Mouse (Mus musculus): ENCODE data around the gene Gm42674. TPM values are rescaled to one million over a fixed set of nuclear protein-coding genes. Genes with fewer than 3 reads are reported as not detected.
A peak's percentile ranks its signal among the peaks of the same experiment; 100 is the strongest.

The Gm42674 gene
- polyA plus RNA-seq, 1 experiment, result not detected

GRCm38 (mm10) chr3:90621552-90621951, 19.8 kb downstream of the Gm42674 start:
- H3K27me3 ChIP-seq (ENCODE audit: control insufficient read depth, insufficient read depth, low read length), result no peaks in the 10 kb centered on the region
- TF ChIP-seq CTCF (IDR thresholded peaks at IDR 0.05; ENCODE audit: borderline replicate concordance, control insufficient read depth, extremely low read depth, insufficient read depth, low read length, poor library complexity) (no peak), POLR2A (IDR thresholded peaks at IDR 0.05; ENCODE audit: control insufficient read depth, extremely low read depth, insufficient read depth, low read length, poor library complexity) (no peak)
- no peak overlapping the region for H3K27ac ChIP-seq (ENCODE audit: control insufficient read depth, insufficient read depth, low read length)
- no peaks in the 10 kb centered on the region for H3K36me3 ChIP-seq (ENCODE audit: control insufficient read depth, insufficient read depth, low read length)
- H3K4me1 ChIP-seq (replicated peaks; ENCODE audit: control insufficient read depth, insufficient read depth, low read length), result peaks cover 17% of the 10 kb centered on the region
- no peak overlapping the region for H3K4me3 ChIP-seq (ENCODE audit: control insufficient read depth, insufficient read depth, low read length)
- DNase-seq, result no peak
- 28% methylated on average over 7 of the region's 7 CpGs for WGBS

- H3K4me3 ChIP-seq (ENCODE audit: control insufficient read depth, insufficient read depth, low read length), result no peak overlapping the region
- peak; percentile 46 for DNase-seq
- 19% methylated on average over 2 of the region's 2 CpGs for WGBS
- H3K4me1 ChIP-seq (replicated peaks; ENCODE audit: control insufficient read depth, insufficient read depth, low read length), result peaks cover 17% of the 10 kb centered on the region
- TF ChIP-seq POLR2A (IDR thresholded peaks at IDR 0.05; ENCODE audit: control insufficient read depth, extremely low read depth, insufficient read depth, low read length, poor library complexity) (no peak), CTCF (IDR thresholded peaks at IDR 0.05; ENCODE audit: borderline replicate concordance, control insufficient read depth, extremely low read depth, insufficient read depth, low read length, poor library complexity) (no peak)
- H3K27me3 ChIP-seq (ENCODE audit: control insufficient read depth, insufficient read depth, low read length), result no peaks in the 10 kb centered on the region
- H3K27ac ChIP-seq (ENCODE audit: control insufficient read depth, insufficient read depth, low read length), result no peak overlapping the region; the same call in 1 of the 2 replicates
- H3K36me3 ChIP-seq (ENCODE audit: control insufficient read depth, insufficient read depth, low read length), result no peaks in the 10 kb centered on the region
These were observed 21.8 kb downstream of the Gm42674 start for GRCm38 (mm10) chr3:90623435-90624071.

- Histone ChIP-seq H3K4me3 (ENCODE audit: control insufficient read depth, insufficient read depth, low read length) (no peak overlapping the region), H3K36me3 (ENCODE audit: control insufficient read depth, insufficient read depth, low read length) (no peaks in the 10 kb centered on the region), H3K27ac (ENCODE audit: control insufficient read depth, insufficient read depth, low read length) (no peak overlapping the region), H3K27me3 (ENCODE audit: control insufficient read depth, insufficient read depth, low read length) (no peaks in the 10 kb centered on the region), H3K4me1 (replicated peaks; ENCODE audit: control insufficient read depth, insufficient read depth, low read length) (peaks cover 17% of the 10 kb centered on the region)
- TF ChIP-seq CTCF (IDR thresholded peaks at IDR 0.05; ENCODE audit: borderline replicate concordance, control insufficient read depth, extremely low read depth, insufficient read depth, low read length, poor library complexity) (no peak), POLR2A (IDR thresholded peaks at IDR 0.05; ENCODE audit: control insufficient read depth, extremely low read depth, insufficient read depth, low read length, poor library complexity) (no peak)
- no peak for DNase-seq
- WGBS, result 96% methylated on average over 5 of the region's 5 CpGs
These were observed 23.8 kb downstream of the Gm42674 start for GRCm38 (mm10) chr3:90625496-90625895.

- no peak for DNase-seq
- WGBS, result 93% methylated on average over 9 of the region's 9 CpGs
- TF ChIP-seq POLR2A (IDR thresholded peaks at IDR 0.05; ENCODE audit: control insufficient read depth, extremely low read depth, insufficient read depth, low read length, poor library complexity) (no peak), CTCF (IDR thresholded peaks at IDR 0.05; ENCODE audit: borderline replicate concordance, control insufficient read depth, extremely low read depth, insufficient read depth, low read length, poor library complexity) (no peak)
- Histone ChIP-seq H3K27me3 (ENCODE audit: control insufficient read depth, insufficient read depth, low read length) (no peaks in the 10 kb centered on the region), H3K4me3 (ENCODE audit: control insufficient read depth, insufficient read depth, low read length) (no peak overlapping the region), H3K36me3 (ENCODE audit: control insufficient read depth, insufficient read depth, low read length) (no peaks in the 10 kb centered on the region), H3K27ac (ENCODE audit: control insufficient read depth, insufficient read depth, low read length) (no peak overlapping the region), H3K4me1 (replicated peaks; ENCODE audit: control insufficient read depth, insufficient read depth, low read length) (peaks cover 14% of the 10 kb centered on the region)
These were observed 24.7 kb downstream of the Gm42674 start for GRCm38 (mm10) chr3:90626266-90627021.

- H3K36me3 ChIP-seq (ENCODE audit: control insufficient read depth, insufficient read depth, low read length), result no peaks in the 10 kb centered on the region
- H3K4me1 ChIP-seq (replicated peaks; ENCODE audit: control insufficient read depth, insufficient read depth, low read length), result peaks cover 10% of the 10 kb centered on the region
- H3K4me3 ChIP-seq (ENCODE audit: control insufficient read depth, insufficient read depth, low read length), result no peak overlapping the region
- 87% methylated on average over 5 of the region's 5 CpGs for WGBS
- H3K27ac ChIP-seq (ENCODE audit: control insufficient read depth, insufficient read depth, low read length), result no peak overlapping the region
- DNase-seq, result no peak
- TF ChIP-seq CTCF (IDR thresholded peaks at IDR 0.05; ENCODE audit: borderline replicate concordance, control insufficient read depth, extremely low read depth, insufficient read depth, low read length, poor library complexity) (no peak), POLR2A (IDR thresholded peaks at IDR 0.05; ENCODE audit: control insufficient read depth, extremely low read depth, insufficient read depth, low read length, poor library complexity) (no peak)
- no peaks in the 10 kb centered on the region for H3K27me3 ChIP-seq (ENCODE audit: control insufficient read depth, insufficient read depth, low read length)
These were observed 25.7 kb downstream of the Gm42674 start for GRCm38 (mm10) chr3:90627366-90627765.

- Histone ChIP-seq H3K36me3 (ENCODE audit: control insufficient read depth, insufficient read depth, low read length) (no peaks in the 10 kb centered on the region), H3K4me3 (ENCODE audit: control insufficient read depth, insufficient read depth, low read length) (no peak overlapping the region), H3K27me3 (ENCODE audit: control insufficient read depth, insufficient read depth, low read length) (no peaks in the 10 kb centered on the region), H3K27ac (ENCODE audit: control insufficient read depth, insufficient read depth, low read length) (no peak overlapping the region), H3K4me1 (replicated peaks; ENCODE audit: control insufficient read depth, insufficient read depth, low read length) (peaks cover 10% of the 10 kb centered on the region)
- no peak for DNase-seq
- TF ChIP-seq CTCF (IDR thresholded peaks at IDR 0.05; ENCODE audit: borderline replicate concordance, control insufficient read depth, extremely low read depth, insufficient read depth, low read length, poor library complexity) (no peak), POLR2A (IDR thresholded peaks at IDR 0.05; ENCODE audit: control insufficient read depth, extremely low read depth, insufficient read depth, low read length, poor library complexity) (no peak)
- WGBS, result 77% methylated on average over 4 of the region's 4 CpGs
These were observed 26.1 kb downstream of the Gm42674 start for GRCm38 (mm10) chr3:90627807-90628206.

All from thymus, adult 2 months (tissue).